Mouse (Mus musculus) heart, adult 2 months (tissue): ENCODE measurements around the gene Agap1.

Source experiments
- EP300 ChIP-seq: fragments of 200-500 bp; IDR thresholded peaks from 2 replicates; pipeline ENCODE4 v1.6.1; 2011; ENCODE audit warnings: low read depth, low read length, control low read depth; ENCODE audit not compliant: insufficient read depth
- POLR2A ChIP-seq: fragments of 200-500 bp; IDR thresholded peaks from 2 replicates; pipeline ENCODE4 v1.6.1; 2011; ENCODE audit warnings: mild to moderate bottlenecking, low read depth, low read length, control low read depth; ENCODE audit not compliant: insufficient read depth

GRCm38 (mm10) chr1:89621014-89621791 lies 166.6 kb downstream of the Agap1 start:
- TF ChIP-seq EP300 (no peak), POLR2A (no peak)
